Comparison of ENCODE assay signal across 7 mouse cellular contexts in genomic region chr2:155591676-155592075, GRCm38 (mm10). TPM values are rescaled to one million over a fixed set of nuclear protein-coding genes. Genes with fewer than 3 reads are reported as not detected.
DNase-seq lines count a peak whose midpoint lies in the region; ATAC-seq and TF ChIP-seq lines count a peak whose summit lies in the region.

No protein-coding gene starts in this region.

- WGBS in forebrain, embryonic 11.5 days = 5% methylated on average over 6 of the region's 6 CpGs
- 3% methylated on average over 6 of the region's 6 CpGs for WGBS in kidney, postnatal 0 days
- WGBS in midbrain, embryonic 14.5 days = 12% methylated on average over 6 of the region's 6 CpGs

- peak; percentile 13 for DNase-seq in thymus, postnatal 25 days
- DNase-seq in thymus, postnatal 0 days (ENCODE audit: low spot score) = no peak
- DNase-seq in forebrain, embryonic 11.5 days (ENCODE audit: low spot score) = no peak
- peak; percentile 51 for DNase-seq in kidney, postnatal 0 days (ENCODE audit: low spot score)
- peak; percentile 3 for DNase-seq in midbrain, embryonic 14.5 days
- DNase-seq in right cerebral cortex, adult 18-20 months = no peak

- H3K9me3 ChIP-seq in forebrain, embryonic 11.5 days (ENCODE audit: control insufficient read depth, low read length) = no peaks in the 10 kb centered on the region
- H3K9me3 ChIP-seq in kidney, postnatal 0 days (replicated peaks; ENCODE audit: low read length) = no peaks in the 10 kb centered on the region
- H3K9me3 ChIP-seq in midbrain, embryonic 14.5 days (ENCODE audit: control insufficient read depth, low read length) = no peaks in the 10 kb centered on the region

- no peak for ATAC-seq in forebrain, embryonic 11.5 days (replicated peaks; ENCODE audit: low FRiP score)
- ATAC-seq in kidney, postnatal 0 days (replicated peaks; ENCODE audit: low FRiP score, low read depth) = no peak
- ATAC-seq in midbrain, embryonic 14.5 days (ENCODE audit: low FRiP score, low TSS enrichment) = no peak
- ATAC-seq in cerebellum, adult (ENCODE audit: insufficient number of reproducible peaks, low FRiP score, low TSS enrichment) = no peak

- H3K4me1 ChIP-seq in forebrain, embryonic 11.5 days (replicated peaks; ENCODE audit: control insufficient read depth, insufficient read depth, low read length) = no peaks in the 10 kb centered on the region; the same call in 1 of the 2 replicates
- H3K4me1 ChIP-seq in kidney, postnatal 0 days (replicated peaks; ENCODE audit: insufficient read depth, low read length) = peaks cover 4% of the 10 kb centered on the region; the same call in 1 of the 2 replicates
- H3K4me1 ChIP-seq in midbrain, embryonic 14.5 days (ENCODE audit: control insufficient read depth, insufficient read depth, low read length) = peaks cover 8% of the 10 kb centered on the region; the same call in 1 of the 2 replicates

- H3K4me3 ChIP-seq in forebrain, embryonic 11.5 days (ENCODE audit: low read depth, low read length) = peak overlapping the region; percentile 54
- H3K4me3 ChIP-seq in kidney, postnatal 0 days (replicated peaks; ENCODE audit: low read depth, low read length) = peak overlapping the region; percentile 52
- H3K4me3 ChIP-seq in midbrain, embryonic 14.5 days (replicated peaks; ENCODE audit: low read depth, low read length) = peak overlapping the region; percentile 54

- peak overlapping the region; percentile 79 for H3K9ac ChIP-seq in forebrain, embryonic 11.5 days (ENCODE audit: low read length)
- H3K9ac ChIP-seq in kidney, postnatal 0 days (ENCODE audit: low read depth, low read length) = peak overlapping the region; percentile 72
- peak overlapping the region; percentile 70 for H3K9ac ChIP-seq in midbrain, embryonic 14.5 days (replicated peaks; ENCODE audit: low read length)

- no peak for TF ChIP-seq CTCF in kidney, postnatal 0 days (IDR thresholded peaks at IDR 0.05; ENCODE audit: low read depth)

- H3K27me3 ChIP-seq in forebrain, embryonic 11.5 days (ENCODE audit: control insufficient read depth, insufficient read depth, low read length) = no peaks in the 10 kb centered on the region
- H3K27me3 ChIP-seq in kidney, postnatal 0 days (ENCODE audit: insufficient read depth, low read length) = no peaks in the 10 kb centered on the region
- H3K27me3 ChIP-seq in midbrain, embryonic 14.5 days (ENCODE audit: control insufficient read depth, insufficient read depth, low read length) = no peaks in the 10 kb centered on the region

- no peaks in the 10 kb centered on the region for H3K36me3 ChIP-seq in forebrain, embryonic 11.5 days (ENCODE audit: control insufficient read depth, insufficient read depth, low read length)
- H3K36me3 ChIP-seq in kidney, postnatal 0 days (ENCODE audit: insufficient read depth, low read length) = no peaks in the 10 kb centered on the region
- H3K36me3 ChIP-seq in midbrain, embryonic 14.5 days (ENCODE audit: control insufficient read depth, insufficient read depth, low read length) = no peaks in the 10 kb centered on the region

- peak overlapping the region; percentile 65; the same call in 1 of the 2 replicates for H3K27ac ChIP-seq in forebrain, embryonic 11.5 days (ENCODE audit: low read depth, low read length)
- peak overlapping the region; percentile 89 for H3K27ac ChIP-seq in kidney, postnatal 0 days
- peak overlapping the region; percentile 73 for H3K27ac ChIP-seq in midbrain, embryonic 14.5 days (replicated peaks; ENCODE audit: low read depth, low read length)

- H3K4me2 ChIP-seq in forebrain, embryonic 11.5 days (ENCODE audit: low read depth, low read length, severe bottlenecking) = peak overlapping the region; percentile 74
- H3K4me2 ChIP-seq in kidney, postnatal 0 days (ENCODE audit: low read length) = peak overlapping the region; percentile 55
- H3K4me2 ChIP-seq in midbrain, embryonic 14.5 days (ENCODE audit: low read length) = peak overlapping the region; percentile 85

RNA-seq across cellular contexts. Expression of gene Gss, which starts 0.9 kb away (rescaled TPM):
- polyA plus RNA-seq in thymus, postnatal 0 days (2015; fragmentation: Nextera tagmentation; extraction: Ambion mirVana) = 29.4 and 33.8 TPM in 2 replicates
- polyA plus RNA-seq in forebrain, embryonic 11.5 days (2014; fragmentation: Nextera tagmentation; extraction: Ambion mirVana) = 18.1 and 22.3 TPM in 2 replicates
- 114 and 129 TPM in 2 replicates for polyA plus RNA-seq in kidney, postnatal 0 days (2015; fragmentation: Nextera tagmentation; extraction: Ambion mirVana)
- polyA plus RNA-seq in midbrain, embryonic 14.5 days (2014; fragmentation: Nextera tagmentation; extraction: Ambion mirVana) = 14.8 and 15.2 TPM in 2 replicates

RNA-seq across cellular contexts. Expression of gene Myh7b, which starts 19.3 kb away (rescaled TPM):
- polyA plus RNA-seq in thymus, postnatal 0 days (2015; fragmentation: Nextera tagmentation; extraction: Ambion mirVana) = 0.17 and 0.18 TPM in 2 replicates
- polyA plus RNA-seq in forebrain, embryonic 11.5 days (2014; fragmentation: Nextera tagmentation; extraction: Ambion mirVana) = 0.27 and 0.31 TPM in 2 replicates
- polyA plus RNA-seq in kidney, postnatal 0 days (2015; fragmentation: Nextera tagmentation; extraction: Ambion mirVana) = 0.37 and 0.47 TPM in 2 replicates
- polyA plus RNA-seq in midbrain, embryonic 14.5 days (2014; fragmentation: Nextera tagmentation; extraction: Ambion mirVana) = 0.64 and 0.77 TPM in 2 replicates

Comparison
In these comparisons a context has a peak if more than half of its experiments do, and no peak if none do; other contexts are left out.
1. DNase-seq: peak in thymus, postnatal 25 days (single experiment), kidney, postnatal 0 days (single experiment) and midbrain, embryonic 14.5 days (single experiment); none in thymus, postnatal 0 days (single experiment), forebrain, embryonic 11.5 days (single experiment) and right cerebral cortex, adult 18-20 months (single experiment).
2. Peak in every context shown above with its lines, with median percentiles within 50 percentile points of each other: H3K27ac ChIP-seq, H3K4me2 ChIP-seq, H3K4me3 ChIP-seq and H3K9ac ChIP-seq.